Mouse (Mus musculus) hematopoietic stem cell, adult 5-6 weeks (primary cell): ENCODE measurements around the gene Pip5k1c. TPM values are rescaled to one million over a fixed set of nuclear protein-coding genes. Genes with fewer than 3 reads are reported as not detected.
A peak's percentile ranks its signal among the peaks of the same experiment; 100 is the strongest.

Experiments
- ATAC-seq, 2 experiments: fragments of 125-278 bp in 1 of 2; replicated peaks in 1 of 2; 2 replicates each; pipeline ENCODE4 v1.8.0; 2016 to 2017; ENCODE audit warnings: inconsistent platforms in 2 of 2, mild to moderate bottlenecking in 2 of 2, moderate number of reproducible peaks in 2 of 2, low read depth in 1 of 2, moderate TSS enrichment in 1 of 2; ENCODE audit not compliant: low FRiP score in 2 of 2, poor library complexity in 2 of 2, severe bottlenecking in 2 of 2, insufficient read depth in 1 of 2, low TSS enrichment in 1 of 2
- total RNA-seq: library from RNA; stranded (forward); fragments of 172-1452, 232-1000 nt; gene quantifications from 2 replicates; pipeline ENCODE4 v1.2.3, GENCODE M21; 2017

The Pip5k1c gene
- total RNA-seq, 1 experiment from 2014 or later: 67.1 TPM

GRCm38 (mm10) chr10:81272356-81272755 lies 20.4 kb upstream of the Pip5k1c start:
- no peak for ATAC-seq

DNA sequence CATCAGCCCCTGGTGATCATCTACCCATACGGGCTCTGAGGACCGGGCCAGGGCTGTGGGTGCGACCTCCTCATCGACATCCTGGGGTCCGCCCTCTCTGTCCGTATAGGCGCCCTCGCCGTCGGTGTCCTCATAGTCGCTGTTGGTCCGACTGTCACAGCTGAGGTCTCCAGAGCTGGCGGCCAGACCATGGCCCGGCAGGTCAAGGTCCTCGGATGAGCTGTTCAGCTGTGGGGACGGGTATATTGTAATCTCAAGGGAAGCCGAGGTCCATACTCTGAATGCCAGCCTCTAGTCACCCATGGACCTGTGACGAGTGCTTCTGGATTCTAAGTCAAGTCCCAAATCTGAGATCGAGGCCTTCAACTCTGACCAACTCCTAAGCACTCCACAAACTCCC lies 18.9 kb upstream of the Pip5k1c start:
- ATAC-seq: no peak

GRCm38 (mm10) chr10:81277676-81278075 lies 15.1 kb upstream of the Pip5k1c start:
- ATAC-seq: no peak

DNA sequence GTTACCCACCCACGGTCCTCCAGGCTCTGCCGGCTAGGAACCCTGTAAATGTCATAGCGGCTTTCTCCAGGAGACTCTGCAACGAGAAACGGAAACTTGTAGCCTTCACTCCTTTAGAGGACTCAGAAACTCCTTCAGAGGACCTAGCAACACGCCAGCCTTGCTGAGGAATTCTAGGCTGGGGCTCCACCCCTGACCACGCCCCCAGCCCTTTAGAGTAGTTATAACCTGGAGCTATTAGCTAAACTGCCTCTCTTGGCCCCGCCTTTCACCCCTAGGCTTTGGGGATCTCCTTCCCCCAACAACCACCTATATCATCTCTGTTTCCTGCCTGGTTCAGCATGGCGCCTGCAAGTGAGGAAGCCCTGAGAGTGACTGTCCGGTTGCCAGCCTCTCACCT lies 13.3 kb upstream of the Pip5k1c start:
- no peak for ATAC-seq

DNA sequence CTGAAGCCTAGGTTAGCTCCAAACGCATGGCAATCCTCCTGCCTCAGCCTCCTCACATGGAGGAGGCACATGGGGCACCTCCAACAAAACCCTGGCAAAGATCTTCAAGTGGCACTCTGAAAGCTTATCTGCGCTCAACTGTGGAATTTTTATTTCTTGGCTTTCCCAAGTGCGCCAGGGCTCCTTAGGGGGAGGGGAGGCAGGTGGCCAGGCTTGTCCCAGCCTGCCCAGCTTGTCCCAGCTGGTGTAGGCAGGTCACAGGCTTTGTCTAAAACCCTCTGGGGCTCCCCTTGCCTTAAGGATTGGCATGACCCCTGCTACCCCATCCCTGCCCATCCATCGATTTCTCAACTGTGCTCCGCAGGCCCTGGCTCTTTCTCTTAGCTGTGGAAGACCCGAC lies 8.6 kb upstream of the Pip5k1c start:
- no peak for ATAC-seq

GRCm38 (mm10) chr10:81284719-81285118 lies 8.0 kb upstream of the Pip5k1c start:
- ATAC-seq: no peak

- peak; percentile 78 to 85 for ATAC-seq
These were observed 6.9 kb upstream of the Pip5k1c start for GRCm38 (mm10) chr10:81285694-81286450.

GRCm38 (mm10) chr10:81286586-81286985 lies 6.2 kb upstream of the Pip5k1c start:
- no peak for ATAC-seq

- ATAC-seq: no peak
These were observed 5.1 kb upstream of the Pip5k1c start for GRCm38 (mm10) chr10:81287513-81288157.

- ATAC-seq: no peak
These were observed 4.2 kb upstream of the Pip5k1c start for GRCm38 (mm10) chr10:81288601-81289000.

DNA sequence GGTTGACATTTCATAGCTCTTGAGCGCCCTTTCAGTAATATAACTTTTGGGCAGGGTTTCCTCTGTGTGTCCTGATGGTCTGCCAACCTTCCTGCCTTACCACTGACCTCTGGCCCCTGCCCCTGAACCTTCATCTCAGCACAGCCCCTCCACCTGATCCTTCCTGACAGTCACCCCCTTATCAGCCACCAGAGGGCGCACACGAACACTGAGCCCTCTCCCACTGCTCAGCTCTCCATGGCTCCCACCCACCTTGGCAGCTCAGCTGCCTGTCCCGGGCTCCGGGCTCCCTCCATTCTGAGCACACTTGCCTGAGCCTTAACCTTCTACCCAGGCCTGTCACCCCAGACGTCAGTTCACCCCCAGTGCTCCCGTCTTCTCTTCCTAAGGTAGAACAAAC lies 3.5 kb upstream of the Pip5k1c start:
- ATAC-seq: no peak

GRCm38 (mm10) chr10:81289811-81290210 lies 3.0 kb upstream of the Pip5k1c start:
- ATAC-seq: no peak

DNA sequence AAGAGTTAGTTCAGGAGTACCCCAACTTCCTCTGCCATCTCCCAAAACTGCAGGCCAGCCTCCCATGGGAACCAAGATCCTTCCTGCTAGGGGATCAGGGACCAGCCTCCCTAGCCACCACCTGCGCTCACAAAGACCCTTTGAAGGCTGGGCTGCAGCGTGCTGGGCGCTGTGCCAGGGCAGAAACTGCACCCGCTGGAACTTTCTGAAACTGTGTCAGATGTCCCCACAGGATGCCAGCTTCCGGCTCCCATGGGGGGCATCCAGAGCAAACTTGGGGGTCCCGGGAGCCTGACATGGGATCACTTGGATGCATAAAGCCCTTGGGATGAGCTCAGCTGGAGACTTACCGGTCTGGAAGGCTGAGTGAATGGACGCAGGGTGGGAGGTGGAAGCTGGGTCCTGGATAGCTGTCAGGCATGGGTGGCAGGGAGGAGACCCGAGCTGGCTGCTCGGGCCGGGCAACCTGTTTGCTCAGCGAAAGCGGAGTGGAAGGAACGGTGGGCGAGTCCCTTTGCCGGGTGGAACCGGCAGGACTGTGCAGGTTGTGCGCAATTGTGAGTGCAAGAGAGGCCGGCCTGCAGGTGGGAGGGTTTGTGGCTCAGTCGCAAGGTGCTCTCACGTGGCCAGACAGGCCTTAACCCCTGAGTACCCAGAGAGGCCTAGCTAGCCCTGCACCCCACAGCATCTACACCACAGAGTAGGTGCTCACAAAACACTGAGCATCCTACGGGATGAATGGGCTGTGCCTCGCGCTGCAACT lies 1.9 kb upstream of the Pip5k1c start:
- no peak for ATAC-seq

DNA sequence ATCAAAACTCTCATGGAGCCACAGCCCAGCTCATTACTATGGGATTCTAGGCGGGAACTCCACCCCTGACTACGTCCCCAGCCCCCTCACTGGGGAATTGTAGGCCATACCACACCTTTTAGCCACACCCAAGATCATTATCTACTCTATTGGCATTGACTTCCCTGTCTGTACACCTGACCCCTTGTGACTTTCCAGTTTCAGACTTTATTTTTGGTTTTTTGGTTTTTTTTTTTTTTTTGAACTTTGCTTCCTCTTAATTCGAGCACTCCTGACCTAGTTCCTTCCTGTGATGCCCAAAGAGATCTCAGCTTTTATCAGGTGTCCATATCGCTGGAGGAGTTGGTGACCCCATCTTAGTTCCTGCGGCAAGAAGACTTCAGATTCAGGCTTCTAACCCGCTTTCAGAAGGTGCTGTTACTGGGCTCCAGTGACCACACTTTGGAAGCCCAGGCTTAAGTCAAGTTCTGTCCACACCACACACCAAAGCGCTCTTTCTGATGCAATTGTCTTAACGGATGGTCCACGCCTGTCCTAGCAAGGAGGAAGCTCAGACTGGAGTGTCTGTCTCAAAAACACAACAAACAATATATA lies 1.2 kb upstream of the Pip5k1c start, which contains the start of gene Tjp3:
Tjp3 (minus strand) TSS at position 71 of the 594 bp plus-strand sequence.
- no peak; a peak in 1 of 4 replicates for ATAC-seq

GRCm38 (mm10) chr10:81293334-81294030 lies 719 bp downstream of the Pip5k1c start:
- no peak for ATAC-seq

- no peak for ATAC-seq
These were observed 1.7 kb downstream of the Pip5k1c start for GRCm38 (mm10) chr10:81294442-81294841.

GRCm38 (mm10) chr10:81295185-81295584 lies 2.4 kb downstream of the Pip5k1c start:
- ATAC-seq: no peak
